Mouse (Mus musculus) layer of hippocampus, adult 2 months (tissue): ENCODE data around the gene Cep89. TPM values are rescaled to one million over a fixed set of nuclear protein-coding genes. Genes with fewer than 3 reads are reported as not detected.

Experiments used
- DNase-seq, 2 experiments: peaks; one replicate each; pipeline ENCODE4 v3.0.0; 2022; ENCODE audit warnings: low spot score in 2 of 2
- H3K27ac ChIP-seq: fragments of 200-600 bp; 2 replicates; pipeline ENCODE4 v1.8.1; 2022
- H3K4me3 ChIP-seq: fragments of 200-600 bp; 2 replicates; pipeline ENCODE4 v1.8.1; 2022; ENCODE audit warnings: mild to moderate bottlenecking
- CTCF ChIP-seq: fragments of 200-600 bp; conservative IDR thresholded peaks from 2 replicates; pipeline ENCODE4 v1.8.1; 2022; ENCODE audit warnings: antibody characterized with exemption, mild to moderate bottlenecking, moderate library complexity
- total RNA-seq, 2 experiments: library from RNA; stranded (reverse); gene quantifications; 2 replicates each; pipeline ENCODE4 v1.2.3; 2021

Cep89 gene
- total RNA-seq, 2 experiments from 2014 or later, result 18.6 to 22.1 TPM

GRCm38 (mm10) chr7:35470794-35471193 is 74.0 kb downstream of the Cep89 start:
- no peak overlapping the region for H3K27ac ChIP-seq
- H3K4me3 ChIP-seq, result no peak overlapping the region
- DNase-seq, result no peak
- TF ChIP-seq CTCF, result no peak

DNA sequence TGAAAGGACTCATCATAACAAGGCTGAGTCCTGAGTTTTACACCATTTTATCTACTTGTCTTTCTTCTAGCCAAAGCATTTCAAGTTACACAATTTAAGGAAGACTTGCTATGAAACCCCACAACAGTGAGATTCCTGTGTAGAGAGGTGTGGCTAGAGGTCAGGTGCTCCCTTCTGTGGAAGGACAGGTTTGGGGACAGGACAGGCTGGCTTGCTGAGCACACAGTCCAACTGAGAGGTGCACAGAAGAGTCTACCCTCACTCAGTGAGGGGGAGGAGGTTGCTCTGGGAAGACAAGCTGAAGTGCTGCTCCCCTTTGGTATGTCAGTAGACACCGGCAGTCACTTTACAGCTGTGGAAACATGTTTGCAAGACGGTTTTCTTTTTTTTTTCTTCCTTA is 79.6 kb downstream of the Cep89 start:
- Histone ChIP-seq H3K4me3 (no peak overlapping the region), H3K27ac (no peak overlapping the region)
- TF ChIP-seq CTCF, result no peak
- DNase-seq, result no peak

DNA sequence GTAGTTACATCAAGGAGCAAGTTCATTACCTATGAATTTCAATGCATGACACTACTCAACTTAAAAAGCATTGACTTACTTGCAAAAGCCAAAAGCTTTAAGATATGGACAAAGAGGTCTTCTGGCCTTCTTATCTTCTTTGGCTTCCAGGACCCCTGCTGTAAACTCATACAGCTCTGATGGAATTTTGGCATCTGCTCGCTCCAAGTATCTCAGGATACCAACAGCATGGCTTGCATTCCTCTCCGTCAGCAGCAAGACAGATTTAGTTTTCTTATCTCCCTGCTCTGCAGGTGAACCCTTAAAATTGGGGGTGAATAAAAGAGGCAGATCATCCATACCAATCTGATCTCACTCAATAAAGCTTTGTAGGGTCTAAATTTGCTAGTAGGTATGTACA is 88.3 kb downstream of the Cep89 start:
- no peak overlapping the region for H3K4me3 ChIP-seq
- no peak for DNase-seq
- H3K27ac ChIP-seq, result no peak overlapping the region
- no peak for TF ChIP-seq CTCF

DNA sequence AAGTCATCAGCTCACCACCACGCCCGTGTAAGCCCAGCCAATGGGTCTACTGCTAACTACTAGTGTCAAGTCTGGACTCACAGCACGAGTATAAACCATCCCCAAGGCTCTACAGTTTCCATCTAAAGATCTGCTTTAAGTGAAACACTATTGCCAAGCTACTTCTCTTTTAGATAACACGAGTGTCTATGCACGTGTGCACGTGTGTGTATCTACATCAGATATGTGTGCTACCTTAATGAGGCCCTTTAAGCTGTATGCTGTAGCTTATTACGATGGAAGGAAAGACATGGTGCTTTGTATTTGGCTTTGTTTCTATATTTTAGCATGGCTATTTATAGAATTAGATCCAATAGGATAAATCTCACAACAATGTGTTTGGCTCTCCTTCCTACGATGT is 89.7 kb downstream of the Cep89 start:
- DNase-seq, result no peak
- H3K27ac ChIP-seq, result no peak overlapping the region; the same call in 1 of the 2 replicates
- TF ChIP-seq CTCF, result no peak
- H3K4me3 ChIP-seq, result no peak overlapping the region

Other genes starting within 250 kb of the Cep89 start
- 10 to 100 TPM; 50.0 to 50.6 TPM for gene Slc7a10, start 210.7 kb upstream of the Cep89 start, total RNA-seq
- 10 to 100 TPM; 73.2 to 76.7 TPM for gene Lrp3, start 181.5 kb upstream of the Cep89 start, total RNA-seq
- gene Gpatch1, start 78.6 kb upstream of the Cep89 start, total RNA-seq, result 10 to 100 TPM; 27.5 to 29.4 TPM
- gene Rhpn2, start 62.9 kb upstream of the Cep89 start, total RNA-seq, result 1 to 10 TPM; 4.3 to 5.9 TPM
- 1 to 10 TPM; 5.6 to 6.1 TPM for gene Faap24, start 199 bp upstream of the Cep89 start, total RNA-seq
- gene Slc7a9, start 51.8 kb downstream of the Cep89 start, total RNA-seq, result not detected
- gene Tdrd12, start 140.7 kb downstream of the Cep89 start, total RNA-seq, result under 1 TPM; 0.64 to 0.74 TPM
- gene Nudt19, start 159.3 kb downstream of the Cep89 start, total RNA-seq, result 10 to 100 TPM; 65.1 to 67.3 TPM
- gene Rgs9bp, start 188.5 kb downstream of the Cep89 start, total RNA-seq, result under 1 TPM; 0.34 to 0.51 TPM
- 10 to 100 TPM; 35.8 to 44.2 TPM for gene Ankrd27, start 189.2 kb downstream of the Cep89 start, total RNA-seq